Mouse (Mus musculus): ENCODE measurements at regions not wholly inside any gene's neighbourhood (a gene's known extent, or its start where the extent isn't known, plus 50 kb on each side); places are given as distances from the start of the nearest gene placed in this dataset.
A peak's percentile ranks its signal among the peaks of the same experiment; 100 is the strongest.

DNA sequence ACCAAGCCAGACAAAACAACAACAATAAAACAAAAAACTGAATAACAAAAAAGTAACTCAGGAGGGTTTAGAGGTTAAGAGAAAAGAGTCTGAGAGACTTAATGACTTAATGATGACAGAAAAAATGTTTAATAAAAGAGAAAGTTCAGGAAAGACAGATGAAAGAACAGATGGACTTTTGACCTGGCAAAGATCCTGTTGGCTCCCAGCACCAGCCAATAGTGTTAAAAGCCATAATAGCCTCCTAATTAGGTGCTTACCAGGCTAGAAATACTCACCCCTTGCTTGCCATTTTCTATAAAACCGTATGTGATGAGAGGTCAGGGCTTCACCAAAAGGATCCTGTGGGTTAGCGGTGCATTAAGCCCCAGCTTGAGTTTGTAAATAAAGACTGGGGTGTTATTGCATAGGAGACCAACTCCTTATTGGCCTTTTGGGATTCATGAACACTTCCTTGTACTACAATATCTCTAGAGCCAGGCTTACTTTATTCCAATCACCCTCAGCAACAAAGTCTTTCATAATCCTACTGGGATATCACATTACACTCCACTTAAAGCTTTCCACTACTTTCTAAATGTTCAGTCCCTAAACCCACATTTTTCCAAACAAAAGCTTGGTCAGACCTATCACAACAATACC is 282.1 kb upstream of the Rasa1 start:
- DNase-seq (ENCODE audit: low read depth, low spot score), result no peak

DNA sequence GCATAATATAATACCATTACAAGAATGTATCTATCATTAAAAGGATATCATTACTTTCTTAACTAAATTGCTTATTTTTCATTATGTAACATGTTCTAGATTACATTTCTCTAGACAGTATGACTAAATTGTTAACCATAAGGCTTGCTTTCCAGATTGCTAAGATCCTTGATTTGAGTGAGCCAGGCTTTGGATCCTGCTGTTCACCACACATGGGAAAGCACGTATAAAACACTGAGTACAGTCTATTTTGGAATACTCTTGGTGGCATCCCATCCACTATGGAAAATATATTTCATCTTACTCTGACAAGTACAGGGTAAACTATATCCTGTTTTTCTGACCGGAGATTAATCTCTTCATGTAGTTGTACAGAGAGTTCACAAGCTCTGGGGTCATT is 268.9 kb upstream of the Rasa1 start:
- no peak for DNase-seq (ENCODE audit: low read depth, low spot score)

DNA sequence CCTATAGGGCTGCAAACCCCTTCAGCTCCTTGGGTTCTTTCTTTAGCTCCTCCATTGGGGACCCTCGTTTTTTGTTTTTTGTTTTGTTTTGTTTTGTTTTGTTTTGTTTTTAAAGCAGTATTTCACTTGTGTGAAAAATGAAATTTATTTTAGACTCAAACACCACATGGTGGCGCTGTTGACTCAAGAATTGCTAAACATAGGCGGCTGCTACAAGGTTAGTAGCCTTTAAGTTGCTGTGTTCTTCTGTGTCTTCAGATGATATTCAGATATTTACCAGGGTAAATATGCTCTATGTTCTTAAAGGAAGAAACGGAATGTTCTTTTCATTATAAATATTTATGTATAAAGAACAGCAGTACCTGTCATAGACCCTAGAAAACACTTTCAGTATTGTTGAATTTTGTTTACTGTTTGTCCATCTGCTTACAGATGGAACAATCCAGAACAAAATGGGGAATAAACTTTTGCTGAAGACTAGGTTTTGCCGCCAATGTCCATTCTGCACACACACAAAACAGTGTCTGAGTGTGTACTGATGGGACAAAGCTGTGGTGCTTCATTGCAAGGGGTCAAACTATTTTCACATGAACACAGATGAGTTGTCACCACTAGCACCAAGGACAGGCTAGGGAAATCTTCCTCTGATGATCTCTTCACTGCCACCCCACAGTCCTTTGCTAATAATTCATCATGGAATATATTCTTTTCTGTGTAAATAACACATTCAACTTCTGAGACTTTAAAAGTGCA is 267.3 kb upstream of the Rasa1 start:
- DNase-seq (ENCODE audit: low read depth, low spot score), result peak; percentile 49

DNA sequence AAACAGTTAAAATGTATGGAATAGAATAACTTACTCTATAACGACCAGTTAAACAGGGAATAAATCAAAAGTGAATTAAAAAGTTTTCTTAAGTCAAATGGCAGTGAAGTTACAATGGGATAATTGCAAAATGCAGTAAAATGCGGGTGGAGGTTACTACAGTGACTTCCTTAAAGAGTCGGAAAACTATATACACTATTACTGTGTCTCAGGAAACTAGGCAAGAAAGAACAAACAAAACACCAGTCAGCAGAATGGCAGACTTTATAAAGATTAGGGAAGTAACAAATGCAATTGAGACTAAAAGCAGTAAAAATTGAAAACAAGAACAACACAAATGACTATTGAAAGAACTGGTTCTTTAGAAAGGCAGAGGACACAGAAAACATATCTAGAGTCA is 264.1 kb upstream of the Rasa1 start:
- DNase-seq (ENCODE audit: low read depth, low spot score), result no peak

DNA sequence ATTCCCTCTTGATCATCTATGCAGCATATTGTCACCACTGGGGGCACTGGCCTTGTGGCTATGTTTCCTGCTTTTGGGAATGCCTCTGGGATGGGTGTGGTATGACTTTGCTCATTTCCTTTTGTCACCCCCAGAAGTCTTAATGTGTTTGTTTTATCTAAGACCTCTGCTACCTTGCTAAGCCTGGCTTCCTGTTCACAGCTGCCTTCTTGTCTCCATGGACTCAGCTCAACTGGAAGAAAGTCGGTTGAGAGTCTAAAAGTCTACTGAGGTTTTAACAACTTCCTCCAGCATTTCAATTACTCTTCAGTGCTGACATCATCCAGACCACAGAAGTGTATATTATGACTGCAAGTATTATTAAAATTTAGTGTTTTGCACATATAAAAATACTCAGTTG is 220.7 kb upstream of the Rasa1 start:
- DNase-seq (ENCODE audit: low read depth, low spot score), result peak; percentile 16

DNA sequence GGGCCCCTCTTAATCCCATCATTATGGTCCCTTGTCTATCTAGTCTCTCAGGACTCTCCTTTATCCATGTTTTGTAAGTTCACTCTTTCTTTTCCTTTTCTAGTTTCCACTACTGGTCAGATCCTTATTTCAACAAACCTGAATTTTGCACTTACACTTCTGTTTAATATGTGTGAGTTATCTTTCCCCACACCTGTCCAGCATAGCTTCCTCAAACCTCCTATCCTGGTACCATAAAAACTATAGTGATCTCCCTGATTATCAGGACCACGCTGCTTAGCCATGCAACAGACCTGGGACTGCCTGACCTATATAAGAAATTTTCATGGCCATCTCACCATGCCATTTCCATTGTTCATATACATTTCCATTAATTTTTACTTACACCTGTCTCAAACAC is 219.6 kb upstream of the Rasa1 start:
- DNase-seq (ENCODE audit: low read depth, low spot score), result no peak

DNA sequence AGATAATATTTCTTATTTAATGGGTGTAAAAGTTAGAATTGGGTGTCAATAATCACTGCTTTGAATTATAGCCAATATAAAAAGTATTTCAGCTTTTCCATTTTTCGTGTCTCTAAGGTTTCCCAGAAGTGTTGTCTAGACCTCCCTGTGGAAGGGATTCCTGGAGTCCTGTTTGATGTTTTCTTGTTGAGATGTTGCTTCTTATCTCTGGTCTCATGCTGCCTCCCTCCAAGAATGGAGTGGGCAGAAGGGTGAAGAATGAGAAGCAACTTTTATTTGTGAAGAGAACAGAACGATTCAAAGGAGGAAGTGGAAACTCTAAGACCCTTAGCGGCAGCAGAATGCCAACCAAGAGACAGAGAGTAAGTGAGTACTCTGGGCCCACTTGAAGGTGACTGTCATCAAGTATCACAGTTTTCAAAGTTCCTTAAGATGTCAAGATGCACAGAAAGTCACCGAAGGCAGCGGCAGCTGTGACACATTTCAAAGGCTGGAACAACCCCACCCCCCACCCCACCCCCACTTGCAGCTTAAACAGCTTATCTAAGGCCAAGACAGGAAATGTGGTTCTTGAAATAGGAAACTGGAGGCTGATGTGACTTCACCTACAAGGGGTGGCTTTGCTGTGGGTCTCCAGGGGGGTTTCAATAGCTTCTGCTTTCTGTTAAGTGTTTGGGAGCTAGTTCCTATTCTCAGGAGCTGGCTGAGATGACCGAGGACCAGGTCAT is 218.6 kb upstream of the Rasa1 start:
- no peak for DNase-seq (ENCODE audit: low read depth, low spot score)

DNA sequence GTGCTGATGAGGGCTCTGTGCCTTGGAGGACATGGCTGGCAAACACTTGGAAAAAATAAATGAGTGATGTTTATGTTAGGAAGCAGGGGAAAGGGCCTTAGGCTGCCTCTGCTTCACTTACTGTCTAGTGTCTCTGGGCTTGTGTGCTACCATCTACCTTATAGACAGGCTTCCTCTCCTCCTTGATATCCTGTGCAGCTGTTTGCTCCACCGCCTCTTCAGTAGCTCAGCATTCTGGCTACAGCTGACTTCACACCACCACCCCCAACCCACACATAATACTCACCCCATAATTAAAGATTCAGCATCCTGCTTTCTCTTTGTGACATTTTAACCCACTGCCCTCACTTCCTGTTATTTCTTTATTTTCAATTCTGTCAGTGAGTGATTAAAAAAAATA is 217.9 kb upstream of the Rasa1 start:
- no peak for DNase-seq (ENCODE audit: low read depth, low spot score)

DNA sequence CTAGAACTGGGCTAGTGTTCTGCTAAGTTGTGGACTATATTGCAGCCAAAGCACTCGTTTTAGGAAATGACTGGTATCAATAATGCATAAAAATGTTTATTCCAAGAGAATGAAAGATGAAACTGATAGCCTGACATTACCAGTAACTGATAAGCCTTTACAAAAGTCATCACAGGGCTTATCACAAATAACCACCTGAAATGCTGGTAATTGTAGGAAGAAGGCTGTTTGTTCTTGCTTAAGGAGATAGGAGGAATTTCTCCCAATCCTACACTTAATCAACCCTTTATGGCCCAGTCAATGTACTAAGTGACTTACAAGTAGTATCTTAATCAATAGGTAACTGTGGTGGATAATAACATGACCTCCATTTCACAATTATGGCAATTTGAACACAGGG is 217.1 kb upstream of the Rasa1 start:
- DNase-seq (ENCODE audit: low read depth, low spot score), result no peak

DNA sequence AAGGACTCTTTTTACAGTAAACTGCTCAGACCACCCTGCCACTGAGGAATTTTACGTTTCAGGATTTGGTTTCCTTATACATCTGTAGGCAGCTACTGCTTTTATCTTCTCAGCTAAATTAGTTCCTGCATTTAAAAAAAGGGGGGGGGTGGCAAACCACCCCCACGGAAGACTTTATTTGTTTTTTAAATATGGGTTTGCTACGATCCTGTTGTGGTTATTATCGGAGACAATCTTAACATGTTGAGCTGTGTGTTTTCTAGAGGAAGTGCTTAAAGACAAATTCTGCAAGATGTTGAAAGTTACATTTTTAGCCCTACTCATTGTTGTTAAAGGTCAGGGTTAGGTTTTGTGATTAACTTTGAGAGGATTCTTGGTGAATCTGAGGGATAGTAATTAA is 216.1 kb upstream of the Rasa1 start:
- no peak for DNase-seq (ENCODE audit: low read depth, low spot score)

DNA sequence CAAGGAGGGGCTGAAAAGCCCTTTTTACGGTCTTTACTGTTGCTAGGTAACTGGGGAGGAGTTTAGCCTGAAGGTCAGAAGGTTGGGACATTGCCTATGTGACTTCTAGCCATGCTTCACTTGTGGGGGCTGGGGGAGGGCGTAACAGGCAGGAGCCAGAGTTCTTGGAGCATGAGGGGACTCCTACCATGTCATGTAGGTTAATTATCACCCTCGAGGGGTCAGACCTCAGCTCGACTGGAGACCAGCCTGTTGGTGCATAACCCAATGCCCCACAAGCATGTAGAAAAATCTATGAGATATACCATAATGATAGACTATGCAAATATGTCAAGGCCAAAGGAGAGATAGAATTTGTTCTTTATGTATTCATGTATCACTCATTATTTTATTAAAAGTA is 215.1 kb upstream of the Rasa1 start:
- no peak for DNase-seq (ENCODE audit: low read depth, low spot score)

DNA sequence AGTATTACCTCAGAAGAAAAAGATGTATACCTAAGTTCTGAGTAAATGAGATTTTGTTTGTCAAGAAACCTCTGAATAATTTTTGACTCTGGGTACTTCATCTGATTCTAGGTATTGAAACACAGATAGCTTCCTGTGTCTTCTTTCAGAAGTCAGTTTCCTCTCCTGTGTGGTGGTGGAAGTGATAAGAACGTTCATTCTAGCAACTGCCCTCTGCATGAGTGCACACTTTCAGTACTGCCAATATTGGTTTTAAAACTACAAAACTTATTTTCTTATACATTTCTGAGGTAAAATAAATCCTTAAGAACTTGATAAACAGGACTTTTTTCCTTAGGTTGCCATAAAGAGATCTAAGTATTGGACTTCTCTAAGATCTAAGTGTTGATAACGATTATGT is 209.8 kb upstream of the Rasa1 start:
- DNase-seq (ENCODE audit: low read depth, low spot score), result no peak

DNA sequence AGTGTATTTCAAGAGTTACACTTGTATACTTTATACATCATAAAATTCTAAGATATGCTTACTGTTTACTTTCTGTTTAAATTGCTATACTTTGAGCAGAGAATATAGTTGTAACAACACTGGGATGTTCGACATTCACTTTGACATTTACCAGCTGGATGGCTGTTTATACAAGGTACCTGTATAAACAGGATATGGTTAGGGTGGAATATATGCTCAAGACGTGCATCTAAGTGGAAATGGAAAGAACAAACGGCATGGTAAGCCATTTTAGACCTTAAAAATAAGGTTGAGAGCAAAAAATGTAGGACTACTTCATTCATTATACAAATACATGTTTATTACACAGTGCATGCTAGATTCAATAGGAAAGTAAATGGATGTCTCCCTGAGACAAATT is 195.9 kb upstream of the Rasa1 start:
- no peak for DNase-seq (ENCODE audit: low read depth, low spot score)

DNA sequence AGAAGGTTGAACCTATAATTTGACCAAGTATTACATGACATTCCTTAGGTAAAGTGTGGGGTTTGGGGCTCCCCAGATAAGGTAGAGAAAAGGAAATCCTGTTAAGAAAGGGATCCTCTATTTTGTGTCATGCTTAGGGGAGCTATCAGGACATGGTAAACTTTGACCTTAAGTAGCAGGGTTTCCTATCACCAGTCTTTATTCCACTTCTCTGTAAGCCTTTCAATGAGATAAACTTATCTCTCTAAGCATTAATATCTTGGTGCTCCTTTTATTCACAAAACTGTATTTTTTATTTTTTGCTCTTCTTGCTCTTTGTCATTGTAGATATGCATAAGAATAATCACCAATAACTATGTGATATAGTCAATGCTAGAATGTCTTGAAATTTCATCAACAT is 194.4 kb upstream of the Rasa1 start:
- no peak for DNase-seq (ENCODE audit: low read depth, low spot score)

DNA sequence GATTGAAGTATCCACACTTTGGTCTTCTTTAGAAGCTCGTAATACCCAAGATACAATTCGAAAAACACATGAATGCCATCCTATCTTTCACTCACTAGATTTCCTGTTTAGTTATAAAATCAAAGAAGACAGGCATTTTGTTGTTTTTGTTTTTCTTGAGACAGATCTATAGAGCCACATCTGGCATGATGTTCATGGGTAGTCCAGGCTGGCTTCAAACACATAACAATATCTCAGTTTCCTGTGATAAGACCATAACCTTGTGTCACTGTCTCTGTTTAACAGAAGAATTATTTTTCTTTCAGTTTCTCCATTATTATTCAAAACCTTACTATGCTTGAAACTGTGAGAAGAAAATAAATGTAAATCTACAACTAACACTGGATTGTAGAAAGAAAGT is 190.5 kb upstream of the Rasa1 start:
- DNase-seq (ENCODE audit: low read depth, low spot score), result no peak

DNA sequence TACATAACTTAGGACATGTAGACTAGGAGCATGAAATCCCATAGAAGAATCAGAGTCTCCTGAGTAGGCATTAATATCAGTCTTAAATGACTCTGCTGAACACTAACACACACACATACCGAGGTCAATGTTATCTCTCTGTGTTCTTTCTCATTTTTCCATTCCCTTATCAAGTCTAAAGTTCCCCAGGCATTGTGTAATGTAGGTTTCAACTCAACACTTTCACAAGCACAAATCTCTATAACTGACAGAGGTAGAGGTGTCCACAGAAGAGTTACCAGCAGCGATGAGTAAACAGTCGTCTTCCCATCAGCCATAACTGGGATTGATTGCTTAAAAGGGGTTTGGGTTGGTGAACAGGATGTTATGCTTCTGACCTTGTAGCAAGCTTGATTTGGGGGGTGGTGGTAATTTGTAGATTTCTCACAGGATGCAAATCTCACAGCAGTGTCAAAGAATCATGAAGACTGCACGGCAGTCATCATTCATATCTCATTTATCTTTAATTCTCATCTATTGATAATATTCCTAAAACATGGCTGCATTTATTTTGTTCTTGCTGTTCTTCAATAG is 187.4 kb upstream of the Rasa1 start:
- no peak for DNase-seq (ENCODE audit: low read depth, low spot score)

DNA sequence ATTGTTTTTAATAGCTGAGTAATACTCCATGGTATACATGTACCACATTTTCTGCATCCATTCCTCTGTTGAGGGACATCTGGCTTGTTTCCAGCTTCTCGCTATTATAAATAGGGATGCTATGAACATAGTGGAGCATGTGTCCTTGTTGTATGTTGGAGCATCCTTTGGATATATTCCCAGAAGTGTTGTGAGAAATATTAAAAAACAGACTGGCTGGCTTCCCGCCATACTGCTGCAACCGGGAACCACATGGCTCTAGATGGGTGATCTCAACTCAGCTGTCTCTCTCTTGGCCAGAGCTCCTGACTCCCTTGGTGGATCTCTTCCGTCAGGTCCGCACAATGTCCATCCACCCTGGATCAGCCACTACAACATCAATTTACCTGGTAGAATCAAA is 182.4 kb upstream of the Rasa1 start:
- no peak for DNase-seq (ENCODE audit: low read depth, low spot score)

DNA sequence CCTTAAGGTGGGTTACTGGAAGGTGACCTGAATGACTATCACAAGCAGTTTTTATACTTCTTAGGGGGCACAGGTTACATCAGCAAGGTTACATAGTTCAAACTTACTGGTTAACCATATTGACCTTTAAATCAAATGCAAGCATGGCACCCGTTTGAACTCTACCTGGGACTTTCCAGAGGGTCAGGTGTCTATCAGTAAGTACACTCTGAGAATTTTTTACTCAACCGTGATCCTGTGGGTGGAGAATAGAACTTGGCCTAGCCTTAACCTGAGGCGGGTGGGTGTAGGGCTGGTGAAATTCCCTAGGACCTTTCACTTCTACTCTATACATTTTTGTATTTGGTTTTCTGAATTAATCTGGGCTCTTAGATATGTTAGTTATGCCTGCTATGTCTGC is 170.5 kb upstream of the Rasa1 start:
- no peak for DNase-seq (ENCODE audit: low read depth, low spot score)

DNA sequence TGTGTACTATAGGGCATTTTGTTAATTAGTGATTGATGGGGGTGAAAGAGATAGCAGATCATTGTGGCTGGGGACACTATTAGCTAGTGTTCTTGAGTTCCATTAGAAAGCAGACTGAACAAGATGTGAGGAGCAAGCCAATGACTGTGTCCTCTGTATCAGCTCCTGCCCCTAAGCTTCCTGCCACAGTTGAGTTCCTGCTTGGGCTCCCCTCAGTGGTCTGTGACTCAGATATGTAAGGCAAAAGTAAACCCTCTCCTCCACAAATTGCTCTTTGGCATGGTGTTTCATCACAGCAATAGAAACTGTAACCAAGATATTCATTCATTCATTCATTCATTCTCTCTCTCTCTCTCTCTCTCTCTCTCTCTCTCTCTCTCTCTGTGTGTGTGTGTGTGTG is 169.7 kb upstream of the Rasa1 start:
- DNase-seq (ENCODE audit: low read depth, low spot score), result no peak

DNA sequence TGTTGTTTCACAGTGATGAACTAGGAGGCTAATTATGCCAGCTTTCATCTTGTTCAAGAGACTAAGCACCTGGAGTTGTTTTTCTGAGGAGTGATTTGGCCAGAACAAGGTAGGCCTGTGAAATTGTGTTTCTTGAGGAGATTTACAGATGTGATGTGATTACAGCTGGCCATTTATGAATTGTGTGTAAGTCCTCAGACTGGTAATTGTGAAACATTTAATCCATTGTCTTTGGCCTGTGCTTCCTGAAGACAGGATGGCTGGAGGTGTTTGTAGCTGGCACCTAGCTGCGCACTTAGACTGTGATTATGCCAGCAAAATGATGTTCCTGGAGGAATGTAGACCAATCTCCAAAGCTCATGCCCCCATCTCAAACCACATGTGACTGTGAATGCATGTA is 150.7 kb upstream of the Rasa1 start:
- DNase-seq (ENCODE audit: low read depth, low spot score), result no peak

DNA sequence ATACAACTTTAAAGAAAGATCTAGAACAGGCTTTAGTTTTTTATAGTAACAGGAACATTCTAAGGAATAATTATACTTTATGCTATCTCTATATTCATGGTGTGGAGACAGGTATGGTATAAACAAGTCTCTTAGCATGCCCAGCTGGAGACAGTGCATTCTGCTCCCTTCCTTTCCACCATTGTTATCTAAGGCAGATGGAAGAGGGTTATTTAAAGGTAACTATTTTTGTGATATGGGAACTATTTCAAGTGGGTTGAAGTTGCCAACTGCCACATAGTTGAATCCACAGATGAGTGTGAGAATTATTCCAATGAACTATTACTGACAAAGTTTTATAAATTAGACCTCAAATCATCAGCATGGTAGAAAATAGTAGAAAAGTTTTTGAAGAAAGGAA is 148.9 kb upstream of the Rasa1 start:
- no peak for DNase-seq (ENCODE audit: low read depth, low spot score)

DNA sequence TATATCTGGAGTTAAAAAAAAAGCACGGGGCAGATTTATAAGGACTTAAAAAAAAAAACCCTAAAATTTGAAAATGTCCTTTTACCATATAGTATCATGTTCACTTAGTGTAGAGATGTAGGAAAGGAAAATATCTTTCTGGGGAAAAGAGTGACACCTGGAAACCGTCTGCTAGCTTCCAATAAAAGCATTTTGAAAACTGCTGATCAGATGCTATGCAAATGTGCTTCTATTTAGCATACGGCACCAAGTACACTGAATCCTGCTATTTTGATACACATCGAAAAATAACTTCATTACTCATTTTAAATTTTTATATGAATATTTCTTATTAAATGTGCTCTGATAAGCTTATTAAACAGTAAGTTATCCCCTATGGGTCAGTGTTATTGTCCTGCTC is 148.1 kb upstream of the Rasa1 start:
- no peak for DNase-seq (ENCODE audit: low read depth, low spot score)

DNA sequence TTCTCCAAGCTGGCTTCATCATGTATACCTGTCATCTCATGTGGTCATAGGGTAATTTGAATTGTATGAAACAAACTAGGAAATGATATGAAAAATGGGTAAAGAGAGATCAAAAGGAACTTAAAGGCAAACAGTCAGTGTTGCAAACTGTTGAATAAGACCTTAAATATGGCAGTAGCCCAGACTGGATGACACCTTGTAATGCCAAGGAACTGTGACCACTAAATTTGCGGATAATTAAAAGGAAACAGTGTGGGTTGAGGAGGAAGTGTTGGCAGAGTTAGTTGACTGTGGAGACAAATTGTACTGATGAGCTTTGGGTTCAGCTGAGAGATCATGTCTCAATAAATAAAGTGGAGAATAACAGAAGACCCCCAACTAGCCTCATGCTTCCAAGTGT is 147.3 kb upstream of the Rasa1 start:
- DNase-seq (ENCODE audit: low read depth, low spot score), result no peak
